Mouse (Mus musculus) gastrocnemius, adult 18-20 months (tissue): Measurements from ENCODE around the gene Cypt14. TPM values are rescaled to one million over a fixed set of nuclear protein-coding genes. Genes with fewer than 3 reads are reported as not detected.
"Not testable (repeated sequence)": the region's sequence is repeated elsewhere in the genome, so short reads cannot be mapped to it uniquely, and the experiment has no call there.

Experiments
- DNase-seq: peaks from one replicate; pipeline ENCODE4 v3.0.0; 2021; ENCODE audit warnings: low spot score
- long read RNA-seq, 2 experiments: library from polyadenylated mRNA; stranded (forward); transcript quantifications; one replicate each; pipeline ENCODE4 v2.0.0; 2021
- total RNA-seq, 2 experiments: library from RNA; stranded (reverse); gene quantifications; 2 replicates each; pipeline ENCODE4 v1.2.3; 2021

Gene Cypt14
- total RNA-seq, result not detected
- long read RNA-seq, experiment 1, result 0 reads
- long read RNA-seq, experiment 2, result 0 reads

- not testable (repeated sequence) for DNase-seq
These were observed at the start of gene Cypt14 for GRCm38 (mm10) chrX:39863504-39863903. Gene Cypt14, minus strand, starts transcription at chrX:39863604.
